Mouse (Mus musculus): ENCODE results near the gene Hsd17b11. TPM values are rescaled to one million over a fixed set of nuclear protein-coding genes. Genes with fewer than 3 reads are reported as not detected.
"Not testable (repeated sequence)": the region's sequence is repeated elsewhere in the genome, so short reads cannot be mapped to it uniquely, and the experiment has no call there.

The Hsd17b11 gene
- polyA plus RNA-seq, 1 experiment from 2014 or later, result 2.6 TPM

- peaks cover 9% of the 10 kb centered on the region for H3K4me1 ChIP-seq (ENCODE audit: control insufficient read depth, insufficient read depth, low read length)
- 97% methylated on average over 2 of the region's 2 CpGs for WGBS
- no peaks in the 10 kb centered on the region for H3K9me3 ChIP-seq (replicated peaks; ENCODE audit: control insufficient read depth, low read length, poor library complexity, severe bottlenecking)
- no peak overlapping the region for H3K4me2 ChIP-seq (ENCODE audit: low read length)
- no peaks in the 10 kb centered on the region for H3K36me3 ChIP-seq (ENCODE audit: control insufficient read depth, insufficient read depth, low read length)
- H3K27me3 ChIP-seq (ENCODE audit: control insufficient read depth, insufficient read depth, low read depth, low read length), result no peaks in the 10 kb centered on the region
- H3K27ac ChIP-seq (ENCODE audit: low read length), result no peak overlapping the region
- no peak overlapping the region for H3K9ac ChIP-seq (ENCODE audit: low read depth, low read length)
- H3K4me3 ChIP-seq (ENCODE audit: low read depth, low read length), result no peak overlapping the region
- ATAC-seq, result no peak
These were observed 21.2 kb upstream of the Hsd17b11 start for GRCm38 (mm10) chr5:104042906-104043305.

DNA sequence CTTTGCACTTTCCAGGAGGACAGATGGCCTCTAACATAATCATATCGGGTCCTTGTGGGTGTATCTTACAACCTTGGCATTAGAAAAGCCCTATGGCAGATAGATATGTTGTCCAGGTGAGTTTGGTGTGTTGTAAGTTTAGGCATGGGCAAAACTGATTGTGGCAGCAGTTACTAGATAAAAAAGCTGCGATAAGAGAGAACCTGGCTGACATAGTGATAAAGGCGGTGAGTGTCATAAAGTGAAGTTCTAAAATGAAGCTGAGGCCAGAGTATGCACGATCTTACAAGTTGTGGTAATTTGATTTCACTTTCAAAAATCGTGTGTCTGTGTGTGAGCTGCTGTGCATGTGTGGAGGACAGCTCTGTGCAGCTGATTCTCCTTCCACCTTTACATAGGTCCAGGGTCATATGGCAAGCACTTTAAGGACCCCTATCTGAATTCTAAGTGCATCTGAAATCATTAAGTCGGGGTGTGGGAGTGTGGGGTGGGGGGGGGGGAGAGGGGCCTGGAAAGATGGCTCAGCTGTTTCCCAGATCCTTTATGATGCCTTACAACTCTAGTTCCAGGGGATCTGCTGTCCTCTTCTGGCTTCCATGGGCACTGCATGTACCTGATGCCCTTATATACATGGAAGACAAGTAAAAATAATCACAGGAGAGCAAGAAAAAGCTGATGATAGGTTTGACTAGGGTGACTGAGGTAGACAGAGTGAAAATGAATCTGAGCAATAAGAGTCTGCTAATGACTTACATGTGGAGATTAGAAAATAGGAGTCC lies 17.6 kb upstream of the Hsd17b11 start:
- Histone ChIP-seq H3K27ac (ENCODE audit: low read length) (no peak overlapping the region), H3K9me3 (replicated peaks; ENCODE audit: control insufficient read depth, low read length, poor library complexity, severe bottlenecking) (no peaks in the 10 kb centered on the region), H3K4me2 (ENCODE audit: low read length) (no peak overlapping the region), H3K27me3 (ENCODE audit: control insufficient read depth, insufficient read depth, low read depth, low read length) (no peaks in the 10 kb centered on the region), H3K9ac (ENCODE audit: low read depth, low read length) (no peak overlapping the region), H3K36me3 (ENCODE audit: control insufficient read depth, insufficient read depth, low read length) (no peaks in the 10 kb centered on the region), H3K4me3 (ENCODE audit: low read depth, low read length) (no peak overlapping the region), H3K4me1 (ENCODE audit: control insufficient read depth, insufficient read depth, low read length) (no peaks in the 10 kb centered on the region)
- no peak for ATAC-seq
- WGBS, result 74% methylated on average over 6 of the region's 6 CpGs

- Histone ChIP-seq H3K9me3 (replicated peaks; ENCODE audit: control insufficient read depth, low read length, poor library complexity, severe bottlenecking) (no peaks in the 10 kb centered on the region), H3K27ac (ENCODE audit: low read length) (no peak overlapping the region), H3K9ac (ENCODE audit: low read depth, low read length) (no peak overlapping the region), H3K4me2 (ENCODE audit: low read length) (no peak overlapping the region), H3K4me3 (ENCODE audit: low read depth, low read length) (no peak overlapping the region), H3K36me3 (ENCODE audit: control insufficient read depth, insufficient read depth, low read length) (no peaks in the 10 kb centered on the region), H3K4me1 (ENCODE audit: control insufficient read depth, insufficient read depth, low read length) (no peaks in the 10 kb centered on the region), H3K27me3 (ENCODE audit: control insufficient read depth, insufficient read depth, low read depth, low read length) (no peaks in the 10 kb centered on the region)
- 91% methylated on average over 1 of the region's 1 CpGs for WGBS
- ATAC-seq, result no peak
These were observed 15.0 kb upstream of the Hsd17b11 start for GRCm38 (mm10) chr5:104036686-104037085.

DNA sequence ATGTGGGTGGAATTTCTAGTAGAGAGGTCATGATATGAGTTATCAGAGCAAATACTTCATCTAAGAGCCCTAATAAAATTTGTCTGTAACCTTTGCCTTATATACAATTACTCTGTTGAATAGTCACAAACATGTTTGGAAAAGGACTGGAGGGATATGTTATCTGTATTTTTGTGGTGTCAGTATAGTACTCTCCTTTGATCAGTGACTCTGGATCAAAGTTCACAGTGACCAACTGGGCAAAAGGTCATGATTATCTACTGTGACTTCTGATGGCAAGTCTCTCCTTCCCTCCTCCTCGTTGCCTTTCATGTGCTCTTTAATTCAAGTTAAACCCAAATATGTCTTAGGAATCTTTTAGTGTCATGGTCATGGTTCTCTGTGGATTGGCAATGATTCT lies 14.1 kb upstream of the Hsd17b11 start:
- no peak for ATAC-seq
- H3K9me3 ChIP-seq (replicated peaks; ENCODE audit: control insufficient read depth, low read length, poor library complexity, severe bottlenecking), result no peaks in the 10 kb centered on the region
- 46% methylated on average over 1 of the region's 1 CpGs for WGBS

DNA sequence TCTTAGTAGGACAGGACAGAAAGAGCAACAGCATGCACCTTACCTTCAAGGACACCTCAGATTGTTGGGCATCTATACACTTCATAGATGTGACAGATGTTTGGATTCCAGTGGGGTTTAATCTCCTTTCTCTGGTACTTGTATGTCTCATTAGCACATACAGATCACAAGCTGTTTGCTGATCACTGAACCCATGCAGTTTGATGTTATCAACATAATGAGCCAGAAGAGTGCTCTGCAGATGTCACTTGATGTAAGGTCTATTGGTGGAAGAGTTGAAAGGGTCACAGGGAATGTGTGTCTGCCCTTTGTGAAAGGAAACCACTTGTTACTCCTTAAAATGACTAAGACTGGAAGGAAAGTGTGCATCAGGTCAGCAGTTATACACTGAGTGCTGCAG lies 13.3 kb upstream of the Hsd17b11 start:
- Histone ChIP-seq H3K36me3 (ENCODE audit: control insufficient read depth, insufficient read depth, low read length) (no peaks in the 10 kb centered on the region), H3K4me3 (ENCODE audit: low read depth, low read length) (no peak overlapping the region), H3K27ac (ENCODE audit: low read length) (no peak overlapping the region), H3K9me3 (replicated peaks; ENCODE audit: control insufficient read depth, low read length, poor library complexity, severe bottlenecking) (no peaks in the 10 kb centered on the region), H3K4me2 (ENCODE audit: low read length) (no peak overlapping the region), H3K27me3 (ENCODE audit: control insufficient read depth, insufficient read depth, low read depth, low read length) (no peaks in the 10 kb centered on the region), H3K4me1 (ENCODE audit: control insufficient read depth, insufficient read depth, low read length) (no peaks in the 10 kb centered on the region), H3K9ac (ENCODE audit: low read depth, low read length) (no peak overlapping the region)
- no peak for ATAC-seq

More for the DNA sequence above, 14.1 kb upstream of the Hsd17b11 start:
- no peak overlapping the region for H3K9ac ChIP-seq (ENCODE audit: low read depth, low read length)
- no peak overlapping the region for H3K4me3 ChIP-seq (ENCODE audit: low read depth, low read length)
- no peaks in the 10 kb centered on the region for H3K27me3 ChIP-seq (ENCODE audit: control insufficient read depth, insufficient read depth, low read depth, low read length)
- no peak overlapping the region for H3K4me2 ChIP-seq (ENCODE audit: low read length)
- H3K36me3 ChIP-seq (ENCODE audit: control insufficient read depth, insufficient read depth, low read length), result no peaks in the 10 kb centered on the region
- H3K4me1 ChIP-seq (ENCODE audit: control insufficient read depth, insufficient read depth, low read length), result no peaks in the 10 kb centered on the region
- no peak overlapping the region for H3K27ac ChIP-seq (ENCODE audit: low read length)

DNA sequence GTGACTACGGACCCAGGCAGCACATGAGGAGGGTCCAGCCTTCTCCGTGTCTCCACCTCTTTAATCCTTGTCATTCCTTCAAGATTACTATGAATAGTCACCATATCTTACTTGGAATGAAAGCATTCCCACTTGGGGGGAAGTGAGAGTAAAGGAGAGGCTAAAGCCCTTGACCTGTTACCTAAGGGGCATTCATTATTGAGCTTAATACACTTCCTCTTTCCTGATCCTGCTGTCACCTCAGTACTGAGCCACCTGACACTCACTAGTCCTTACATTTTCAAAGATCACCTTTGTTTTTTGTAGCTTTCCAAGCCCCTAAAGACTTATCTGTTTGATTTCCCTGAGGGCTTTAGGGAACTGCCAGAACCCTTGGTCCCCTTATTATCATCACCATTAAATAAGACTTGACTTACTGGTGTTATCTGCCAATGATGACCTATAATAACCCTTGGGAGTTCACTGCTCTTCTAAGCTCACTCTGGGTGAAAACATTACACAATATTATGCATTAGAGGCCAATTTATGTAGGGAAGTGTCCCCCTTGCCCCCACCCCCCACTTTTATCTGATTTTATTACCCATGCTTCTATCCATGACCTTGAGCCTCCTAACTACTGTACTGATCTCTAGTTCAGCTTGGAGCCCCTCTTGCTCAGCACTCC lies 10.8 kb upstream of the Hsd17b11 start:
- H3K36me3 ChIP-seq (ENCODE audit: control insufficient read depth, insufficient read depth, low read length), result no peaks in the 10 kb centered on the region
- no peak for ATAC-seq
- no peak overlapping the region for H3K4me2 ChIP-seq (ENCODE audit: low read length)
- no peak overlapping the region for H3K4me3 ChIP-seq (ENCODE audit: low read depth, low read length)
- no peaks in the 10 kb centered on the region for H3K4me1 ChIP-seq (ENCODE audit: control insufficient read depth, insufficient read depth, low read length)
- H3K27ac ChIP-seq (ENCODE audit: low read length), result no peak overlapping the region
- no peak overlapping the region for H3K9ac ChIP-seq (ENCODE audit: low read depth, low read length)
- no peaks in the 10 kb centered on the region for H3K27me3 ChIP-seq (ENCODE audit: control insufficient read depth, insufficient read depth, low read depth, low read length)
- WGBS, result 82% methylated on average over 2 of the region's 2 CpGs
- no peaks in the 10 kb centered on the region for H3K9me3 ChIP-seq (replicated peaks; ENCODE audit: control insufficient read depth, low read length, poor library complexity, severe bottlenecking)

DNA sequence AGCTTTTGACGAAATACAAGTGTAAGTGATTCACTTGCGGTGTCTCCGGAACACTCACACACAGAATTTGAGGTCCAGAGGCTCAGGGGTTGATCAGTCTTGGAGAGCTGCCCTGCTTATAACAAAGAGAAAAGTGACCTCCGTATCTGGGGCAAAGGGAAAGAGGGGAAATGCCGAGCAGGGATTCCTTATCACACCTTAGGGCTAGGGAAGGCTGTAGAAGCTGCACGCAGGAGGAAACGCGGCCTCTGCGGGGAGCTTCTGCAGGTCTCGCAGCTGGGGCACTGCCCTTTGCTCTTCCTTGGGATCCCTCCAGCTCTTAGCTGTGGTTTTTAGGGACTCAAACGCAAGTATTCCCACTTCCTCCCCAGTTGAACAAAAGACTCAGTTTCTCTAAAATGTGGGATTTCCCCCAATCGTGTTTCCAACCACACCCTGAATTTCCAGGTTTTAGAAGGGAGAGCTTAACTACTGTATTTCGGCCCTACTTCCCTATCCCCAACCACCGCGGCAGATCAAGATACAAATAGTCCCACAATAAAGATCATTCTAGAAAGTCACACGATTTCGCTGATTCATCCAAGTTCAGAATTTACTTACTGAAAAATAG lies 3.6 kb upstream of the Hsd17b11 start:
- H3K27me3 ChIP-seq (ENCODE audit: control insufficient read depth, insufficient read depth, low read depth, low read length), result 0 out of 2 replicates have a peak, but pooled peaks cover 4% of the 10 kb centered on the region
- no peaks in the 10 kb centered on the region for H3K36me3 ChIP-seq (ENCODE audit: control insufficient read depth, insufficient read depth, low read length)
- no peak overlapping the region for H3K27ac ChIP-seq (ENCODE audit: low read length)
- no peak overlapping the region for H3K9ac ChIP-seq (ENCODE audit: low read depth, low read length)
- H3K4me3 ChIP-seq (ENCODE audit: low read depth, low read length), result no peak overlapping the region
- peaks cover 6% of the 10 kb centered on the region; the same call in 1 of the 2 replicates for H3K4me1 ChIP-seq (ENCODE audit: control insufficient read depth, insufficient read depth, low read length)
- ATAC-seq, result no peak
- no peak overlapping the region for H3K4me2 ChIP-seq (ENCODE audit: low read length)
- WGBS, result 45% methylated on average over 17 of the region's 17 CpGs
- H3K9me3 ChIP-seq (replicated peaks; ENCODE audit: control insufficient read depth, low read length, poor library complexity, severe bottlenecking), result no peaks in the 10 kb centered on the region

- Histone ChIP-seq H3K4me3 (ENCODE audit: low read depth, low read length) (no peak overlapping the region), H3K9ac (ENCODE audit: low read depth, low read length) (no peak overlapping the region), H3K27ac (ENCODE audit: low read length) (no peak overlapping the region), H3K36me3 (ENCODE audit: control insufficient read depth, insufficient read depth, low read length) (no peaks in the 10 kb centered on the region), H3K9me3 (replicated peaks; ENCODE audit: control insufficient read depth, low read length, poor library complexity, severe bottlenecking) (no peaks in the 10 kb centered on the region), H3K27me3 (ENCODE audit: control insufficient read depth, insufficient read depth, low read depth, low read length) (0 out of 2 replicates have a peak, but pooled peaks cover 4% of the 10 kb centered on the region), H3K4me1 (ENCODE audit: control insufficient read depth, insufficient read depth, low read length) (peaks cover 6% of the 10 kb centered on the region; the same call in 1 of the 2 replicates), H3K4me2 (ENCODE audit: low read length) (no peak overlapping the region)
- ATAC-seq, result no peak
- WGBS, result 68% methylated on average over 11 of the region's 11 CpGs
These were observed 3.0 kb upstream of the Hsd17b11 start for GRCm38 (mm10) chr5:104024762-104025161.

DNA sequence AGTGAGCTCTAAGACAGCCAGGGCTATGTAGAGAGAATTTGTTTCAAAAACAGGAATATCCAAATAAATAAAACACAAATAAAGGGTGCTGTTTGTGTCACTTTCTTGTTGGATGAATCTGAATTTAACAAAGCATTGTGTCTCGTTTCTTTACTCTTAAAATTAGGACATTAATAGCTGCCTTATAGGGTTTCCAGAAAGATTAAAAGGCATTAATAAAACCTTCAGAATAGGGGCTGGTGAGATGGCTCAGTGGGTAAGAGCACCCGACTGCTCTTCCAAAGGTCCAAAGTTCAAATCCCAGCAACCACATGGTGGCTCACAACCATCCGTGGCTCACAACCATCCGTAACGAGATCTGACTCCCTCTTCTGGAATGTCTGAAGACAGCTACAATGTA lies 2.5 kb upstream of the Hsd17b11 start:
- not testable (repeated sequence) for H3K4me2 ChIP-seq (ENCODE audit: low read length); H3K27me3 ChIP-seq (ENCODE audit: control insufficient read depth, insufficient read depth, low read depth, low read length); H3K9me3 ChIP-seq (replicated peaks; ENCODE audit: control insufficient read depth, low read length, poor library complexity, severe bottlenecking); H3K9ac ChIP-seq (ENCODE audit: low read depth, low read length); H3K4me3 ChIP-seq (ENCODE audit: low read depth, low read length); H3K4me1 ChIP-seq (ENCODE audit: control insufficient read depth, insufficient read depth, low read length); H3K27ac ChIP-seq (ENCODE audit: low read length); H3K36me3 ChIP-seq (ENCODE audit: control insufficient read depth, insufficient read depth, low read length); ATAC-seq
- 83% methylated on average over 5 of the region's 5 CpGs for WGBS

All from midbrain, embryonic 16.5 days (tissue).